Mouse (Mus musculus) olfactory bulb, adult 2 months (tissue): ENCODE measurements around the gene Pvalb.

Source experiments
- CTCF ChIP-seq: fragments of 200-500 bp; IDR thresholded peaks from 2 replicates; pipeline ENCODE4 v1.5.1; 2012; ENCODE audit warnings: low read depth, mild to moderate bottlenecking, low read length, moderate library complexity; ENCODE audit not compliant: insufficient read depth
- POLR2A ChIP-seq: fragments of 200-500 bp; IDR thresholded peaks from 2 replicates; pipeline ENCODE4 v1.6.1; 2012; ENCODE audit warnings: mild to moderate bottlenecking, low read depth, low read length, moderate library complexity; ENCODE audit not compliant: insufficient read depth

GRCm38 (mm10) chr15:78171651-78172050 lies 34.5 kb downstream of the Pvalb start:
- TF ChIP-seq CTCF = no peak
- no peak for TF ChIP-seq POLR2A
